In the genomic region with DNA sequence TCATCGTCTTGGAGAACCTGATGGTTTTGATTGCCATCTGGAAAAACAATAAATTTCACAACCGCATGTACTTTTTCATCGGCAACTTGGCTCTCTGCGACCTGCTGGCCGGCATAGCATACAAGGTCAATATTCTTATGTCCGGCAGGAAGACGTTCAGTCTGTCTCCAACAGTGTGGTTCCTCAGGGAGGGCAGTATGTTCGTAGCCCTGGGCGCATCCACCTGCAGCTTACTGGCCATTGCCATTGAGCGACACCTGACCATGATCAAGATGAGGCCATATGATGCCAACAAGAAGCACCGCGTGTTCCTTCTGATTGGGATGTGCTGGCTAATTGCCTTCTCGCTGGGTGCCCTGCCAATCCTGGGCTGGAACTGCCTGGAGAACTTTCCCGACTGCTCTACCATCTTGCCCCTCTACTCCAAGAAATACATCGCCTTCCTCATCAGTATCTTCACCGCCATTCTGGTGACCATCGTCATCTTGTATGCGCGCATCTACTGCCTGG, we compare ENCODE assay signal across 9 mouse cellular contexts. TPM values are rescaled to one million over a fixed set of nuclear protein-coding genes. Genes with fewer than 3 reads are reported as not detected.
DNase-seq lines count a peak whose midpoint lies in the region; ATAC-seq and TF ChIP-seq lines count a peak whose summit lies in the region.
"Had no signal": no experiment of that assay in that cellular context is flagged by ENCODE, and none has a peak within 500 bp of the region (broad histone marks: within the 10 kb centered on the region; RNA-seq: fewer than 3 reads in every experiment).

No protein-coding gene starts in this region.

- peaks cover 25% of the 10 kb centered on the region for H3K4me1 ChIP-seq in embryonic facial prominence, embryonic 12.5 days
- peaks cover 15% of the 10 kb centered on the region; the same call in 1 of the 2 replicates for H3K4me1 ChIP-seq in forebrain, postnatal 0 days (ENCODE audit: insufficient read depth)
- peaks cover 20% of the 10 kb centered on the region for H3K4me1 ChIP-seq in midbrain, embryonic 13.5 days (replicated peaks)

- TF ChIP-seq CTCF in forebrain, postnatal 0 days (IDR thresholded peaks at IDR 0.05; ENCODE audit: low read depth), result no peak

- no peak overlapping the region for H3K9ac ChIP-seq in embryonic facial prominence, embryonic 12.5 days
- H3K9ac ChIP-seq in forebrain, postnatal 0 days, result peak overlapping the region; percentile 2; the same call in 1 of the 2 replicates
- peak overlapping the region; percentile 40; the same call in 1 of the 2 replicates for H3K9ac ChIP-seq in midbrain, embryonic 13.5 days (replicated peaks)

- H3K36me3 ChIP-seq in embryonic facial prominence, embryonic 12.5 days, result peaks cover 79% of the 10 kb centered on the region
- no peaks in the 10 kb centered on the region for H3K36me3 ChIP-seq in forebrain, postnatal 0 days (ENCODE audit: insufficient read depth)
- H3K36me3 ChIP-seq in midbrain, embryonic 13.5 days, result peaks cover 10% of the 10 kb centered on the region

- H3K9me3 ChIP-seq in embryonic facial prominence, embryonic 12.5 days, result 0 out of 2 replicates have a peak, but pooled peaks cover 4% of the 10 kb centered on the region
- no peaks in the 10 kb centered on the region for H3K9me3 ChIP-seq in forebrain, postnatal 0 days (ENCODE audit: low read length)
- H3K9me3 ChIP-seq in midbrain, embryonic 13.5 days, result no peaks in the 10 kb centered on the region

- ATAC-seq in embryonic facial prominence, embryonic 12.5 days (ENCODE audit: insufficient number of reproducible peaks, insufficient read depth, low FRiP score, low TSS enrichment), result no peak
- ATAC-seq in forebrain, postnatal 0 days, result no peak
- ATAC-seq in midbrain, embryonic 13.5 days, result peak; percentile 61

- no peaks in the 10 kb centered on the region for H3K27me3 ChIP-seq in embryonic facial prominence, embryonic 12.5 days
- H3K27me3 ChIP-seq in forebrain, postnatal 0 days (ENCODE audit: insufficient read depth, low read length), result no peaks in the 10 kb centered on the region
- no peaks in the 10 kb centered on the region for H3K27me3 ChIP-seq in midbrain, embryonic 13.5 days

- intact Hi-C loops in left cerebral cortex, postnatal 10 days (cut with DNase I), result loop anchor here (1.0 to 10.0 kb wide), 3 partner anchors 227 to 470 kb away; a partner anchor contains a TSS

- H3K4me2 ChIP-seq in embryonic facial prominence, embryonic 12.5 days (replicated peaks), result 0 out of 2 replicates have a peak overlapping the region, but pooled peaks have one; percentile 2
- peak overlapping the region; percentile 42 for H3K4me2 ChIP-seq in forebrain, postnatal 0 days (ENCODE audit: low read depth)
- peak overlapping the region; percentile 50 for H3K4me2 ChIP-seq in midbrain, embryonic 13.5 days (replicated peaks)

- no peak overlapping the region for H3K27ac ChIP-seq in embryonic facial prominence, embryonic 12.5 days
- H3K27ac ChIP-seq in forebrain, postnatal 0 days (ENCODE audit: low read depth, low read length), result no peak overlapping the region
- H3K27ac ChIP-seq in midbrain, embryonic 13.5 days, result no peak overlapping the region
- H3K27ac ChIP-seq: macrophage had no signal

- DNase-seq in layer of hippocampus, adult 11-12 months (ENCODE audit: low spot score), result peak; percentile 24
- DNase-seq in layer of hippocampus, postnatal 25 days (ENCODE audit: extremely low spot score in 1 of 2, low spot score in 1 of 2), result no peak
- no peak for DNase-seq in forebrain, postnatal 0 days
- no peak for DNase-seq in frontal cortex, postnatal 14 days (ENCODE audit: low spot score in 2 of 2)
- DNase-seq in left cerebral cortex, postnatal 10 days (ENCODE audit: extremely low spot score in 1 of 2, low spot score in 2 of 2), result no peak
- no peak for DNase-seq in right cerebral cortex, postnatal 14 days

- WGBS in embryonic facial prominence, embryonic 12.5 days, result 83% methylated on average over 19 of the region's 19 CpGs
- WGBS in forebrain, postnatal 0 days, result 79% methylated on average over 19 of the region's 19 CpGs
- WGBS in midbrain, embryonic 13.5 days, result 81% methylated on average over 19 of the region's 19 CpGs

- H3K4me3 ChIP-seq in embryonic facial prominence, embryonic 12.5 days, result no peak overlapping the region
- peak overlapping the region; percentile 20; the same call in 1 of the 2 replicates for H3K4me3 ChIP-seq in forebrain, postnatal 0 days (ENCODE audit: low read depth, low read length)
- no peak overlapping the region for H3K4me3 ChIP-seq in midbrain, embryonic 13.5 days (replicated peaks)

RNA-seq across cellular contexts. Expression of a gene that starts 10.6 kb away (rescaled TPM):
- 1 to 10 TPM; 5.9 to 6.1 TPM for total RNA-seq in layer of hippocampus, postnatal 25 days (2021)
- 140 and 144 TPM in 2 replicates for polyA plus RNA-seq in embryonic facial prominence, embryonic 12.5 days (2016; fragmentation: Nextera tagmentation; extraction: Ambion mirVana)
- 4.2 and 8.4 TPM in 2 replicates for total RNA-seq in forebrain, postnatal 0 days (2014; rRNA removed)
- polyA plus RNA-seq in forebrain, postnatal 0 days (2015; fragmentation: Nextera tagmentation; extraction: Ambion mirVana), result 7.4 and 9.6 TPM in 2 replicates
- polyA plus RNA-seq in midbrain, embryonic 13.5 days (2015; fragmentation: Nextera tagmentation; extraction: Ambion mirVana), result 10.2 and 10.4 TPM in 2 replicates
- 1 to 10 TPM; 7.3 to 7.9 TPM for total RNA-seq in left cerebral cortex, postnatal 10 days (2021)
- polyA plus RNA-seq: macrophage had no signal
